Mouse (Mus musculus) right cerebral cortex, postnatal 4 days (tissue): ENCODE data around the gene Syncrip.
"Not testable (repeated sequence)": the region's sequence is repeated elsewhere in the genome, so short reads cannot be mapped to it uniquely, and the experiment has no call there.

Experiments used
- DNase-seq: peaks from one replicate; pipeline ENCODE4 v3.0.0-alpha.2; 2022

Syncrip gene

DNA sequence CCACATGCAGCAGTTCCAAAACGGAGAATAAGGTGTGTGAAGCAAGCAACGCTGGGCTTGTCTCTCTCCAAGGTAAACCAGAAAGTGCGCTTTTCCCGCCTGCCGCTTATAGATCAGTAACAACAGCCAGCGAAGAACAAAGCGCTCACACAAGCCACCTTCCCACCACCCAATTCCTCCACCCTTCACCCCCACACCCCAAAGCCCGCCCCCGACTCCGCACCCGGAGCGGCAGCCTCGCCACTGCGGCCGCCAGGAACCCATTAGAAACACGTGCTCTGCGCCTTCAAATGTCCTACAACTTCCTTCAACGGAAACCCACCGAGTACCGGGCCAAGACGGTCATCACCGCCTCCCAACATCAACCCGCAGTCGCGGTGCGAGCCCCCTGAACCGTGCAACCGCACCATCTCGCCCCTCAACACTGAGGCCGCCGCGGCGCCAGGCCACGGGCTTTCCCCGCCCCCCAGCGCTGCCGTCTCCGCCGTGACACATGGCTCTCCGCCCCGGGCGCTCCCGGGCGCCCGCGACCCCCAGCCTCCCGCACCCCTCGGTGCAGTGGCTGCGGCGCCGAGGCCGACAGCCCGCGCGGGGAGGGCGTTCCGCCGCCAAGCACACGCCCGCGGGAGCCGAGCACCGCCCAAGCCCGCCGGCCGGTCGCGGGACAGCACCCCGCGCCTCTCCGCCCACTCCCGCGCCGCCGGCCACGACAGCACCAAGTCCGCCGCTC, 1.1 kb downstream of the Syncrip start:
- DNase-seq, result peak; percentile 61

DNA sequence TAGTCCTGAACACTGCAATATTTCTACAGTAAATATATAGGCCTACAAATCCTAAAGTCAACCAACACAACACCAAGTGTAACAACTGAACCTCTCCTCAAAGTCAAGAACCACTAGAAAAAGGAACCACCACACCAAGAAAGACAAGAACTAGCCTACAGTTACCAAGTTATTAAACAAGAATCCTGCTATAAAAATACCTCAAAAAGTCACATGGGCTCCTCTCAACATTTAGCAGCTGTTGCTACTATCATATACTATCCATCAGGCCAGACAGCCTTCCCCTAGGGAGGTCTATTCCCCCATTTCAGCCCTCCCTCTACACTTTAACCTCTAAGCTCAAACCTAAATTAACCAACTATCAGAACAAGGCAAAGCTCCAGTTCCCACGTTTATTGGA, 2.3 kb downstream of the Syncrip start:
- DNase-seq, result no peak

DNA sequence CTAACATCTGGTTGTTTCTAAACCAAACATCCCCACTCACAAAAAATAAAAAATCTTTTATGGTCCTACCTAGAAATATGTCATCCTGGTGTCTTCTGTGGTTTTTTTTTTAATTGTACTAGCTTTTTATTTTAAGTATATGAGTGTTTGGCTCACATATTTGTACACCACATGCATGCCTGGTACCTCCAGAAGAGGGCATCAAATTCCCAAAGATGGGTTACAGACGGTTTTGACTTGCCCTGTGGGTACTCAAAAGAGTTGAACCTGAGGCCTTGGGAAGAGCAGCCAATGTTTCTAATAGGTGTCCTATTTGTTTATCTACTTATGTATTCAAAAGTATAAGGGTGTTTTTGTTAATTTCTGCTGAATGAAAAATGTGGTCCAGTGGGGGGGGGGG, 6.2 kb downstream of the Syncrip start:
- no peak for DNase-seq

DNA sequence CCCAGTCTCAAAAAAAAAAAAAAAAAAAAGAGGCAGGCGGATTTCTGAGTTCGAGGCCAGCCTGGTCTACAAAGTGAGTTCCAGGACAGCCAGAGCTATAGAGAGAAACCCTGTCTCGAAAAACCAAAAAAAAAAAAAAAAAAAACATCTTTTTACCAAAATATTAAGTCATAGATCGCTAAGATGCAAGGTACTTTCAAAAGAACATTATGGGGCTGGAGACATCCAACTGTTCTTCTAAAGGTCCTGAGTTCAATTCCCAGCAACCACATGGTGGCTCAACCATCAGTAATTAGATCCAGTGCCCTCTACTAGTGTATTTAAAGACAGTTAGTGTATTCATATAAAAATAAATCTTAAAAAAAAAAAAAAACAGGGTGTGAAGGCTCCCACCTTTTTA, 21.4 kb downstream of the Syncrip start:
- DNase-seq, result not testable (repeated sequence)

DNA sequence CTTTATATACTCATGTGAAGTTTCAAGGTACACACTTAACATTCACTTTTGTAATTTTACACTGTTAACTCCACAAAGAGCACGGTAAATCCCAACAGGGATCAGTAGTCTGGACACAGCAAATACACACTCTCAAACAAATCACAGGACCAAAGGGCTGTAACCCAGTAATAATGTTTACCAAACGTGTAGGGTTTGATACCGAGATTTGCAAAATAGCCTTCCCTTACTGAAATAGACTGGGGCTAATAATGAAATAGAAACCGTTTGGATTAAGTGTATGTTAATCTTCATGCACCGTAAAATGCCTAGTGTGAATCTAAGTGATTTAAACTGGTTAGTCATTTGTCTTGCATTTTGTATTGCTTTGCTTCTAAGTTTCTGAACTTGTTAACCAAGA, 42.4 kb downstream of the Syncrip start:
- no peak for DNase-seq

DNA sequence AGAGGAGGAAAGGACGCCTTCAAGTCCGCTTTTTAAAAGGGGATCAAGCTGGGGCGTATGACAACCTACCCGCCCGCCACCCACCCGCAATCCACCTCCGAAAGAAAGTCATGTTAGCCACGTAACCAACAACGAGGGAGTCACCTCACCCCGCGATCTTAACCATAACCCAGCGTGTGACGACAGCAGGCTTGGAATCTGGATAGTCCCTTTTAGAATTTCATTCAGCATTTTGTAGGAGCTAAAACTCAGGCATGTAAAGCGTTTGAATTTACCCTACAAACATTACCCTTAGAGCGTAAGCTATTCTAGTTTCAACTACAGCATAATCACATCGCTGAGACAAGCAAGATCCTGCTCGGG, 43.2 kb downstream of the Syncrip start:
- DNase-seq, result no peak

DNA sequence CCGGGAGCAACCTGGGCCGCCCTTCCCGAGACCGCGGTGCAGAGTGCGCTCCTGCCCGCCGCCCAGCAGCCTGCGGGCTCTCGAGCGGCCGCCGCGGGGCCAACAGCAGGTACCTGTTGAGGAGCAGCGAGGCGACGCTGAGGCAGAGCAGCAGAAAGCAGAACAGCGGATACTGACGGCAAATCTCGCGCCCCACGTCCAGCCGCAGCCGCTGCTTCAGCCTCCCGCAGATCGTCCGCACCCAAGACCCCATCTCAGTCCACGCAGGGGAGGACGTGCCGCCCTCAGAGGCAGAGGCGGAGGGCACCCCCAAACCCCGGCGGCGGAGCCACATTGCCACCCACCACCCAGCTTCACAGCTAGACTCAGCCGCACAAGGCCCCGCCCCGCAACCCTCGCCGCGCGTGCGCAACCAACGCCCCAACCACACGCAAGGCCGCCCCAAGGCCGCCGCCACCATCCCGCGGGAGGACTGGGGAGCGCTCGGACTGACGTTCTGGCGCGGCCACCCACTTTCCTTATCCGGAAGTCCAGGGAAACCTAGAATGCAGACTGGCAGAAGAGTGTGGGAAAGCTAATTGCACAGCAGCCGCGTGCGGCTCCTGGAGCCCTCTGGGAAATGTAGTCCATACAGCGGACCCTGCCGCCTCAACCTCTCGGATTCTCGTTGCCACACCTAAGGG, 43.7 kb downstream of the Syncrip start, which contains the start of gene Snx14:
Gene Snx14 (minus strand): TSS at position 404 of the 683 bp plus-strand sequence.
- DNase-seq, result peak; percentile 98

DNA sequence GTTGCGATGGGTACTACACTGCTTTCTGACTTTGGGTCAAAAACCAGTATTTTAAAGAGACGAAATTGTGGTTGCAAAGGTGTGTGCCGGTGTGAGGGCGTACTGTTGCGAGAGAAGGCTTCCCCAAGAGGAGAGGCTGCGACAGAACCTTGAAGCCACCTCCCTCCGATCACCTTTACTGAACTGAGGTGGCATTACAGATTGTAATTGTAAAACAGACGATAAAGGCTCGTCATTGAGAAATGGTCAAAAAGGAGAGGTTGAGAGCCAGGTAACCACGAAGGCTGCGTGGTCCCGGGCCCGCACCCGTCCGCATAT, 44.2 kb downstream of the Syncrip start:
- DNase-seq, result no peak

DNA sequence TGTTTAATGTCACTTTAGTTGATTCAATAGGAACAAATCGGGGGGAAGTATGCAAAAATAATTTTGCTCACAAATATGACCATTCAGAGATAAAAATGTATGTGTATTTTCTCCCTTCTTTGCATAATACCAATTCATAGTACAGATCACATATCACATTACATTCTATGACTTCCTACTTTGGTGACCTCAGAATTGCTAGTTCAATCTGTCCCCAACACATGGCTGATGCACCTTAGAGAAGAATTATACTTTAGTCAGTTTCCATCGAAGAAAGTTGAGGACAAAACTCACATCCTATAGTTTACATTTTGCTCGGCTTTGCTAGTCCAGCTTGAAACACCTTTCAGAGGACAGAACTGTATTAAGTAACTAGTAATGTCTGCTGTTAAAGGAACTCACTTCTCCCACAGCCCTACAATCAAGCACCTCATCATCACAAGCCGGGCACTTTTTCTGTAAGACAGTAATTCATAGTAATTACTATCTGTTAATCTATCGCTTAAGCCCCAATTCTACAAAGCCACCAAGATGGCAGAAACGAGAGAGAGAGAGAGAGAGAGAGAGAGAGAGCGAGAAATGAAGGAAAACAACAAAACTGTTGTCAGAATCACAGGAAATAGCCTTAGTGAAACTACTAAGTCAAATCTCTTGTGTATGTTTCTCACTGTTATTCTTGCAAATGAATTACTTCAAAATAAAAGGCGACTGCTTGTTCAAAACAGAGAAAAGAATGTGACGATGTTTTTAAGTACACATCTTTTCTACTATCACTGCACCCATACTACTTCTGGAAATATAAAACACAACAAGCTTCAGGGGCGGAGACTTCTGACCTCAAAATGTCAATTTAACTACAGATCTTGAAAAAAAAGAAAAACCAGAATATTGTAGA, 44.8 kb downstream of the Syncrip start:
- no peak for DNase-seq

DNA sequence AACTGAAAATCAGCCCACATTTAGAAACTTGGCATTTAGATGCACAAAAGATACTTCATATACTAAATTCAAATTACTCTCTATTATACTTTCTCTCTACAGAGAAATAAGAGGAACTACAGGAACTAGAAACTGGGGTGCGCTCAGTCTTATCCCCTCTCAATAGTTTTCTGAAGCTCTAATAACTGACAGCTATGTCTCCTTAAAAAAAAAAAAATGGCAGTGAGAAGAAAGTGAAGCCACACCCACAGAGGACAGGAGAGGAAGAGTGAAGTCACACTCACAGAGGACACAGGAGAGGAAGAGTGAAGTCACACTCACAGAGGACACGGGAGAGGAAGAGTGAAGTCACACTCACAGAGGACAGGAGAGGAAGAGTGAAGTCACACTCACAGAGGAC, 58.0 kb downstream of the Syncrip start:
- no peak for DNase-seq

DNA sequence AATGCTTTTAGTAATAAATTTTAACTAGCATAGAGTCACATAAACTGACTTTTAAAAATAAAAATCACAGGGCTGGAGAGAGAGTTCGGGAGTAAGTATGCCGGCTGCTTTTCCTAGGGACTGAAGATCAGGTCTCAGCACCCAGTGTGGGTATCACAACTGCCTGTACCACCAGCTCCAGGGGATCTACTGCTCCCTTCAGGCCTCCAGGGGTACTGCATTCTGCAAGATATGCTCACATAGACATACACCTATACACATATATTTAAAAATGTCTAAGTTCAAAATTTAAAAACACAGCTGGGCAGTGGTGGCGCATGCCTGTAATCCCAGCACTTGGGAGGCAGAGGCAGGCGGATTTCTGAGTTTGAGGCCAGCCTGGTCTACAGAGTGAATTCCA, 59.9 kb downstream of the Syncrip start:
- DNase-seq, result no peak

DNA sequence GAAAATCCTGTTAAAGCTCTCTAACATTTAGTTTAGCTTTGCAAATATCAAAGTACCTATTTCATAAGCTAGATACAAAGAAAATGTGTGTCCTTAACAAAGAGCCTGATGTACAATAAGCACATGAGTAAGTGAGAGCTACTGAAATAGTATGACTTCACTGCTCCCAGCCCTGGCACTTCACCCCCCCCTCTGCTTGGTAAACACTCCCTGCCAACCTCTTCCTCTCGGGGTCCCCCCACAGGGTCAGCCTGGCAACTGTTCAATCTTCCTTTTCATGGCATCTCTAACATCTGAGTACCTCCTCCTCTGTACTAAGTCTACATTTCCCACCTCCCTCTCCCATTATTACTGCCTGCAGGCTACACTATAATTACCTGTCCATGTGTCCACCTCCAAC, 65.6 kb downstream of the Syncrip start:
- no peak for DNase-seq

DNA sequence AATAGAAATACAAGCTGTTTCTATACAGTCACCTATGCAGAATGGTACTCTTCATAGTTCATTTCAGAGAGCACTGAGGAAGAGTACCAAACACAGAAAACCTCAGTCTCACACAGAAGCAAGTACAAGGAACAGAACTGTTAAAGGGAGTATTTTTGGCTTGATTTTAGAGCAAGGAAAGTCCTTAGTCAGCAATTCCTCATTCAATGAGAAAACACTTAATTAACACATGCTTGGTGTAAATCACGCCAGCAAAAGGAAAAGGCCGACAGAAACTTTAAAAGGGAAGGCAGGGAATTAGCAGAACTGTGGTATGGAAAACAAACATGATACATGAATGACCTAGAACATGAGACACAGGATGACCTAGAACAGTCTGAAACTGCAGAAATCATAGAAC, 72.4 kb downstream of the Syncrip start:
- no peak for DNase-seq

DNA sequence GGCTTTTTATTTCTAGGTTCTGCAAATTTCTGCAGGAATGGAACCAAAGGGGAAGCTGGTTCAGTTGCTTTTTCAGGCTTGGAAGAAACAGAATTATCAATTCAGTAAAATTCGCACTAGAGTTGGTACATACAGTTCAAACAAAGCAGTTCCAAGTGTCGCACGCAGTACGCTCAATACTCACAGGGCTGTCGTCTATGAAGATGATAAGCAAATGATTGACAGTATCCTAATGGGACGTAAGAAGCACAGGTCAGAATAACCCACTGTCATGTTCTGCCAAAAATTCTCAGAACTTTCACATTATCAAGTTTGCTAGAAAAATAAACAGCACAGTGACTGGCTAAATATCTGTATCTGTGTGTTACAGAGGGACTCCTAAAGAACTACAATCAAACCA, 77.9 kb downstream of the Syncrip start:
- no peak for DNase-seq

DNA sequence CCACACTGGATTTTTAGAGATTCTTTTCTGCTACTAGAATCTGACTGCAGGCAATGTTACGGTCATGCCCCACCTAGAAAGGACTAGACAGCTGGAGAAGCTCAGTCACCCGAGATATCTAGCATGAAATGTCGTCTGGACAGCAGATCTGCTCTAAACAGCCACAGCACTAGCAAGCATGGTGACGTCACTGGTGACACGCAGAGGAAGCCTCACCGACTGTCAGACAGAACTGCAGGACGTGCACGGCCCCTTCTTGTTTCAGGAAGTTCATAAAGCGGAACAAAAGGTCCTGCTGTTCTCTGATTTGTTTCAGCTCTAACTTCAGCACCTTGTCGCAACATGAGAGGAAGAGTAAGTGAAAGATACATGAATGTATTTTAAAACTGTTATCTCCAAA, 78.3 kb downstream of the Syncrip start:
- DNase-seq, result no peak

DNA sequence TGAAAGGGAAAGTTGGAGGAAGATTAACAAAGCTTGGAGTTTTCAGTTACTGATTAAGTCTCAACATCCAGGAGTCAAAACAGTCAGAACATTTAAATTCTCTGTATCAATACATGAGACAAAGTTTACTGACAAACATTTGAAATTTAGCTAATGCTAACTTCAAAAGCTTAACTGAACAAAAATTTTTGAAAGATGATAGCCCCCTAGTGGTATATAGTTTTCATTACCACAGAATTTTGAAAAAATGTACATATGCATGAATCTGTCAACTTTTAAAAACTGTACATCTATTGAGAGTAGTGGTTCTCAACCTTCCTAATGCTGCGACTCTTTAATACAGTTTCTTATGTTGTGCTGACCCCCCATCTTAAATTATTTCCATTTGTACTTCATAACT, 83.9 kb downstream of the Syncrip start:
- DNase-seq, result no peak
